Mouse (Mus musculus): ENCODE data around the gene 6430531B16Rik. TPM values are rescaled to one million over a fixed set of nuclear protein-coding genes. Genes with fewer than 3 reads are reported as not detected.

6430531B16Rik gene
- 1 to 10 TPM; 1.0 to 1.4 TPM for total RNA-seq (2021)

GRCm38 (mm10) chr7:139978278-139978892 is at the start of gene 6430531B16Rik:
6430531B16Rik (minus strand) TSS chr7:139978755.
- DNase-seq (ENCODE audit: extremely low spot score in 1 of 2, low spot score in 1 of 2): peak; percentile 77 to 78

GRCm38 (mm10) chr7:140011336-140011735 is 32.8 kb upstream of the 6430531B16Rik start:
- DNase-seq (ENCODE audit: extremely low spot score in 1 of 2, low spot score in 1 of 2): peak in 1 of 2 experiments; percentile 0

- DNase-seq (ENCODE audit: extremely low spot score in 1 of 2, low spot score in 1 of 2): peak in 1 of 2 experiments; percentile 1
Measured at GRCm38 (mm10) chr7:140007781-140008180, 29.2 kb upstream of the 6430531B16Rik start.

GRCm38 (mm10) chr7:140006861-140007611 is 28.5 kb upstream of the 6430531B16Rik start:
- peak in 1 of 2 experiments; percentile 1 for DNase-seq (ENCODE audit: extremely low spot score in 1 of 2, low spot score in 1 of 2)

GRCm38 (mm10) chr7:140004666-140005065 is 26.1 kb upstream of the 6430531B16Rik start:
- no peak for DNase-seq (ENCODE audit: extremely low spot score in 1 of 2, low spot score in 1 of 2)

GRCm38 (mm10) chr7:140001086-140001740 is 22.7 kb upstream of the 6430531B16Rik start:
- peak in 1 of 2 experiments; percentile 2 for DNase-seq (ENCODE audit: extremely low spot score in 1 of 2, low spot score in 1 of 2)

GRCm38 (mm10) chr7:139998691-139999350 is 20.3 kb upstream of the 6430531B16Rik start:
- no peak for DNase-seq (ENCODE audit: extremely low spot score in 1 of 2, low spot score in 1 of 2)

- peak; percentile 53 to 80 for DNase-seq (ENCODE audit: extremely low spot score in 1 of 2, low spot score in 1 of 2)
Measured at GRCm38 (mm10) chr7:139994676-139995075, 16.1 kb upstream of the 6430531B16Rik start.

- no peak for DNase-seq (ENCODE audit: extremely low spot score in 1 of 2, low spot score in 1 of 2)
Measured at GRCm38 (mm10) chr7:139994202-139994601, 15.6 kb upstream of the 6430531B16Rik start.

- DNase-seq (ENCODE audit: extremely low spot score in 1 of 2, low spot score in 1 of 2): no peak
Measured at GRCm38 (mm10) chr7:139993532-139993931, 15.0 kb upstream of the 6430531B16Rik start.

GRCm38 (mm10) chr7:139992406-139992805 is 13.9 kb upstream of the 6430531B16Rik start, which contains the start of gene Adam8:
Adam8 (minus strand) TSS chr7:139992562.
- no peak for DNase-seq (ENCODE audit: extremely low spot score in 1 of 2, low spot score in 1 of 2)

GRCm38 (mm10) chr7:139990864-139991394 is 12.4 kb upstream of the 6430531B16Rik start:
- DNase-seq (ENCODE audit: extremely low spot score in 1 of 2, low spot score in 1 of 2): no peak

GRCm38 (mm10) chr7:139988272-139988671 is 9.7 kb upstream of the 6430531B16Rik start:
- DNase-seq (ENCODE audit: extremely low spot score in 1 of 2, low spot score in 1 of 2): no peak

GRCm38 (mm10) chr7:139984505-139984904 is 6.0 kb upstream of the 6430531B16Rik start:
- DNase-seq (ENCODE audit: extremely low spot score in 1 of 2, low spot score in 1 of 2): no peak

GRCm38 (mm10) chr7:139982058-139982457 is 3.5 kb upstream of the 6430531B16Rik start:
- DNase-seq (ENCODE audit: extremely low spot score in 1 of 2, low spot score in 1 of 2): no peak

GRCm38 (mm10) chr7:139980778-139981177 is 2.2 kb upstream of the 6430531B16Rik start:
- DNase-seq (ENCODE audit: extremely low spot score in 1 of 2, low spot score in 1 of 2): no peak

- DNase-seq (ENCODE audit: extremely low spot score in 1 of 2, low spot score in 1 of 2): no peak
Measured at GRCm38 (mm10) chr7:139979011-139979719, 610 bp upstream of the 6430531B16Rik start.

GRCm38 (mm10) chr7:139975471-139975870 is 3.1 kb downstream of the 6430531B16Rik start:
- no peak for DNase-seq (ENCODE audit: extremely low spot score in 1 of 2, low spot score in 1 of 2)

- no peak for DNase-seq (ENCODE audit: extremely low spot score in 1 of 2, low spot score in 1 of 2)
Measured at GRCm38 (mm10) chr7:139974307-139974706, 4.2 kb downstream of the 6430531B16Rik start.

GRCm38 (mm10) chr7:139972923-139973331 is 5.6 kb downstream of the 6430531B16Rik start:
- no peak for DNase-seq (ENCODE audit: extremely low spot score in 1 of 2, low spot score in 1 of 2)
